Mouse (Mus musculus) CH12.LX (cell line): ENCODE measurements around the gene Riox2. TPM values are rescaled to one million over a fixed set of nuclear protein-coding genes. Genes with fewer than 3 reads are reported as not detected.

Source experiments
- DNase-seq: peaks from one replicate; pipeline ENCODE4 v3.0.0-alpha.2; 2013; ENCODE audit errors: extremely low read depth
- H3K27ac ChIP-seq: 2 replicates; pipeline ENCODE4 v1.5.1; 2012; ENCODE audit warnings: low read depth, mild to moderate bottlenecking, control low read depth, moderate library complexity; ENCODE audit not compliant: insufficient read depth
- H3K27me3 ChIP-seq: replicated peaks from 2 replicates; pipeline ENCODE3; 2012; ENCODE audit warnings: inconsistent platforms
- H3K36me3 ChIP-seq, 2 experiments: replicated peaks in 1 of 2; 2 replicates each; pipeline versions ENCODE3 to v1.6.1; 2012; ENCODE audit warnings: inconsistent platforms in 1 of 2, low read length in 1 of 2, mild to moderate bottlenecking in 1 of 2, mixed read lengths in 1 of 2, moderate library complexity in 1 of 2; ENCODE audit not compliant: control insufficient read depth in 1 of 2, insufficient read depth in 1 of 2
- H3K4me1 ChIP-seq, 2 experiments: 2 replicates each; pipeline ENCODE4 v1.6.1; 2012; ENCODE audit warnings: inconsistent platforms in 1 of 2, moderate library complexity in 1 of 2; ENCODE audit not compliant: insufficient read depth in 2 of 2, control insufficient read depth in 1 of 2
- H3K4me2 ChIP-seq: 2 replicates; pipeline ENCODE4 v1.6.1; 2012; ENCODE audit warnings: low read depth, mild to moderate bottlenecking, control low read depth; ENCODE audit not compliant: poor library complexity, insufficient read depth, severe bottlenecking
- H3K4me3 ChIP-seq, 3 experiments: fragments of 150-350 bp in 1 of 3; sonication (generic) in 1 of 3; replicated peaks in 1 of 3; 2 replicates each; pipeline versions ENCODE3 to v1.5.1; 2011 to 2012; ENCODE audit warnings: low read depth in 2 of 3, low read length in 2 of 3, mild to moderate bottlenecking in 2 of 3, moderate library complexity in 2 of 3, control low read depth in 1 of 3, improper control_type of control experiment in 1 of 3, inconsistent platforms in 1 of 3, mixed read lengths in 1 of 3; ENCODE audit not compliant: poor library complexity in 1 of 3
- H3K79me2 ChIP-seq: replicated peaks from 2 replicates; pipeline ENCODE4 v1.6.1; 2012; ENCODE audit warnings: mild to moderate bottlenecking, moderate library complexity; ENCODE audit not compliant: control insufficient read depth, poor library complexity, insufficient read depth, severe bottlenecking; ENCODE audit errors: extremely low read depth
- H3K9ac ChIP-seq: 2 replicates; pipeline ENCODE4 v1.6.1; 2012; ENCODE audit warnings: low read depth, mild to moderate bottlenecking, control low read depth, moderate library complexity; ENCODE audit not compliant: insufficient read depth
- H3K9me3 ChIP-seq: replicated peaks from 2 replicates; pipeline ENCODE3; 2012; ENCODE audit warnings: low read length, inconsistent platforms, mixed read lengths
- BHLHE40 ChIP-seq: IDR thresholded peaks from 2 replicates; pipeline ENCODE4 v1.6.1; 2011; ENCODE audit warnings: mild to moderate bottlenecking, low read depth, low read length, improper control_type of control experiment
- CHD1 ChIP-seq: IDR thresholded peaks from 2 replicates; pipeline ENCODE4 v1.6.1; 2012; ENCODE audit warnings: low read depth, low read length, improper control_type of control experiment, inconsistent platforms
- CHD2 ChIP-seq: IDR thresholded peaks from 2 replicates; pipeline ENCODE4 v1.6.1; 2011; ENCODE audit warnings: low read length, improper control_type of control experiment
- CTCF ChIP-seq, 2 experiments: IDR thresholded peaks in 1 of 2; conservative IDR thresholded peaks in 1 of 2; 2 replicates each; pipeline ENCODE4 v1.5.1; 2011 to 2012; ENCODE audit warnings: low read depth in 2 of 2, low read length in 2 of 2, improper control_type of control experiment in 1 of 2, inconsistent platforms in 1 of 2, mild to moderate bottlenecking in 1 of 2, moderate library complexity in 1 of 2
- E2F4 ChIP-seq: IDR thresholded peaks from 2 replicates; pipeline ENCODE4 v1.6.1; 2011; ENCODE audit warnings: low read depth, low read length, improper control_type of control experiment; ENCODE audit not compliant: insufficient replicate concordance
- ELF1 ChIP-seq: IDR thresholded peaks from 2 replicates; pipeline ENCODE4 v1.6.1; 2014; ENCODE audit warnings: low read depth, mild to moderate bottlenecking, inconsistent platforms, low read length, improper control_type of control experiment
- EP300 ChIP-seq: IDR thresholded peaks from 2 replicates; pipeline ENCODE4 v1.6.1; 2011; ENCODE audit warnings: low read length, improper control_type of control experiment
- ETS1 ChIP-seq: conservative IDR thresholded peaks from 2 replicates; pipeline ENCODE4 v1.6.1; 2012; ENCODE audit warnings: low read depth, mild to moderate bottlenecking, inconsistent platforms, low read length, improper control_type of control experiment, moderate library complexity
- GABPA ChIP-seq: IDR thresholded peaks from 2 replicates; pipeline ENCODE4 v1.6.1; 2012; ENCODE audit warnings: low read depth, low read length, improper control_type of control experiment, inconsistent platforms; ENCODE audit not compliant: insufficient replicate concordance
- HCFC1 ChIP-seq: IDR thresholded peaks from 2 replicates; pipeline ENCODE4 v1.6.1; 2012; ENCODE audit warnings: low read depth, mild to moderate bottlenecking, inconsistent platforms, low read length, improper control_type of control experiment
- IRF4 ChIP-seq: IDR thresholded peaks from 2 replicates; pipeline ENCODE4 v1.6.1; 2014; ENCODE audit warnings: low read depth, mild to moderate bottlenecking, inconsistent platforms, low read length, improper control_type of control experiment
- JUN ChIP-seq: IDR thresholded peaks from 2 replicates; pipeline ENCODE4 v1.6.1; 2011; ENCODE audit warnings: low read depth, mild to moderate bottlenecking, low read length, improper control_type of control experiment, moderate library complexity; ENCODE audit not compliant: insufficient read depth
- JUND ChIP-seq: conservative IDR thresholded peaks from 2 replicates; pipeline ENCODE4 v1.6.1; 2011; ENCODE audit warnings: low read depth, low read length, improper control_type of control experiment
- KAT2A ChIP-seq: IDR thresholded peaks from 2 replicates; pipeline ENCODE4 v1.6.1; 2012; ENCODE audit warnings: low read length, improper control_type of control experiment, inconsistent platforms; ENCODE audit not compliant: insufficient replicate concordance
- MAFK ChIP-seq: IDR thresholded peaks from 2 replicates; pipeline ENCODE4 v1.6.1; 2011; ENCODE audit warnings: low read length, improper control_type of control experiment; ENCODE audit not compliant: insufficient replicate concordance
- MAX ChIP-seq: IDR thresholded peaks from 2 replicates; pipeline ENCODE4 v1.6.1; 2011; ENCODE audit warnings: low read length, improper control_type of control experiment
- MAZ ChIP-seq: IDR thresholded peaks from 2 replicates; pipeline ENCODE4 v1.6.1; 2012; ENCODE audit warnings: low read depth, mild to moderate bottlenecking, inconsistent platforms, low read length, improper control_type of control experiment, moderate library complexity
- MEF2A ChIP-seq: IDR thresholded peaks from 2 replicates; pipeline ENCODE4 v1.6.1; 2014; ENCODE audit warnings: low read depth, mild to moderate bottlenecking, inconsistent platforms, low read length, improper control_type of control experiment, borderline replicate concordance
- MXI1 ChIP-seq: IDR thresholded peaks from 2 replicates; pipeline ENCODE4 v1.6.1; 2011; ENCODE audit warnings: mild to moderate bottlenecking, low read depth, low read length, improper control_type of control experiment
- MYC ChIP-seq: IDR thresholded peaks from 2 replicates; pipeline ENCODE4 v1.6.1; 2011; ENCODE audit warnings: low read depth, mild to moderate bottlenecking, improper control_type of control experiment, low read length
- NELFE ChIP-seq: IDR thresholded peaks from 2 replicates; pipeline ENCODE4 v1.6.1; 2011; ENCODE audit warnings: low read depth, low read length, improper control_type of control experiment
- PAX5 ChIP-seq: IDR thresholded peaks from 2 replicates; pipeline ENCODE4 v1.6.1; 2012; ENCODE audit warnings: low read length, inconsistent platforms, mixed read lengths
- POLR2A ChIP-seq: IDR thresholded peaks from 2 replicates; pipeline ENCODE4 v1.6.1; 2011; ENCODE audit warnings: low read depth, mild to moderate bottlenecking, improper control_type of control experiment, low read length
- RAD21 ChIP-seq: IDR thresholded peaks from 2 replicates; pipeline ENCODE4 v1.6.1; 2011; ENCODE audit warnings: low read depth, mild to moderate bottlenecking, low read length, improper control_type of control experiment, moderate library complexity
- RCOR1 ChIP-seq: conservative IDR thresholded peaks from 2 replicates; pipeline ENCODE4 v1.6.1; 2012; ENCODE audit warnings: low read depth, mild to moderate bottlenecking, inconsistent platforms, low read length, improper control_type of control experiment
- SIN3A ChIP-seq: IDR thresholded peaks from 2 replicates; pipeline ENCODE4 v1.6.1; 2012; ENCODE audit warnings: low read length, improper control_type of control experiment, inconsistent platforms
- SMC3 ChIP-seq: IDR thresholded peaks from 2 replicates; pipeline ENCODE4 v1.6.1; 2011; ENCODE audit warnings: low read depth, low read length, improper control_type of control experiment
- TBP ChIP-seq: conservative IDR thresholded peaks from 2 replicates; pipeline ENCODE4 v1.6.1; 2011; ENCODE audit warnings: low read depth, low read length, improper control_type of control experiment
- TCF12 ChIP-seq: IDR thresholded peaks from 2 replicates; pipeline ENCODE4 v1.6.1; 2014; ENCODE audit warnings: low read depth, mild to moderate bottlenecking, inconsistent platforms, low read length, improper control_type of control experiment
- UBTF ChIP-seq: IDR thresholded peaks from 2 replicates; pipeline ENCODE4 v1.6.1; 2012; ENCODE audit warnings: low read depth, mild to moderate bottlenecking, inconsistent platforms, low read length, improper control_type of control experiment, moderate library complexity
- USF1 ChIP-seq: IDR thresholded peaks from 2 replicates; pipeline ENCODE4 v1.6.1; 2014; ENCODE audit warnings: low read depth, mild to moderate bottlenecking, inconsistent platforms, low read length, improper control_type of control experiment
- USF2 ChIP-seq: conservative IDR thresholded peaks from 2 replicates; pipeline ENCODE4 v1.6.1; 2011; ENCODE audit warnings: low read depth, low read length, improper control_type of control experiment
- ZC3H11A ChIP-seq: IDR thresholded peaks from 2 replicates; pipeline ENCODE4 v1.6.1; 2012; ENCODE audit warnings: low read depth, mild to moderate bottlenecking, inconsistent platforms, low read length, improper control_type of control experiment
- ZKSCAN1 ChIP-seq: IDR thresholded peaks from 2 replicates; pipeline ENCODE4 v1.6.1; 2012; ENCODE audit warnings: low read depth, inconsistent platforms, low read length, improper control_type of control experiment, borderline replicate concordance
- ZMIZ1 ChIP-seq: IDR thresholded peaks from 2 replicates; pipeline ENCODE4 v1.6.1; 2012; ENCODE audit warnings: low read depth, mild to moderate bottlenecking, inconsistent platforms, low read length, improper control_type of control experiment
- ZNF384 ChIP-seq: IDR thresholded peaks from 2 replicates; pipeline ENCODE4 v1.6.1; 2012; ENCODE audit warnings: low read depth, low read length, improper control_type of control experiment, inconsistent platforms
- dilution Hi-C: fragments of 300-500 bp; cut with MboI; formaldehyde crosslinking; loops from 2 replicates; pipeline ENCODE4 v1.14.3; 2020; ENCODE audit warnings: low sequenced_read_pairs; ENCODE audit not compliant: extremely low pct_unique_long_range_greater_than_20kb, extremely low pct_ligation_motif_present
- in situ Hi-C: fragments of 300-500 bp; cut with MboI; formaldehyde crosslinking; loops from 3 replicates; pipeline ENCODE4 v1.14.3; 2019; ENCODE audit warnings: low sequenced_read_pairs, low pct_ligation_motif_present, low pct_unique_long_range_greater_than_20kb, mixed read lengths
- polyA plus RNA-seq: library from polyadenylated mRNA; unstranded; fragments of >175 nt; gene quantifications from 2 replicates; pipeline ENCODE4 v1.2.1, GENCODE M21; 2012; ENCODE audit warnings: low read depth; ENCODE audit not compliant: insufficient read length
- total RNA-seq, 2 experiments: library from RNA; depleted of rRNA; stranded (reverse); fragments of 300-350 nt in 1 of 2; fragments of >200 nt in 1 of 2; gene quantifications; 2 replicates each; pipeline ENCODE4 v1.2.3; 2012 to 2014

Gene Riox2
- total and polyA plus RNA-seq, 3 experiments, result 47.3 to 90.7 (median 53.6) TPM

DNA sequence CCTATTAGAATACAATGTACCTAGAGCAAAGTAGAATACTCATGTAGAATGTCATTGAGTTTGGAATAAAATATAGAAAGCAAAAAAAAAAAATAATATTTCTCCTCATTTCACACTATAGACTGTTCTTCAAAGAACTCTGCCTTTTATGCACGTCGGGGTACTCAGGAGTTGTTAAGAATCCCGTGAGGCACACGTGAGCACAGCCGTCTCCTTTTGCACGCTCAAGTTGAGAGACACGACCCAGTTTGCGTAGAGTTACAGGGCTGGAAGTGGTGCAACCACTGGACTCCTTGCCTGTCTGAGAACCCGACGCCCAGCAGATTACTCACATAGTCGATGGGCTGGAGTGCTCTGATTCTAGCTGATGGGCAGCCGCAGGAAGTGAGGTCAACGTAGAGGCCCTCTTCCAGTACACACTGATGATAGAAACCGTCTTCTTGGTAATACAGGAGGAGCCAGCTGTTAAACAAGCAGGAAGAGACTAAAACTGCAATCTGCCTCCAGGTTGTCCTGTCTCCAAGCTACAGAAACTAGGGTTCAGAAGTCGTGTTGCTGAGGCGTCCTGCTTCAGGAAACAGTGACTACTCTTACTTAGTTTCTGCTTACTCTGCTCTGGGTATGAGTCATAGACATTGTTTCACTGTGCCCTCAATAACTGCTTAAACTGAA is 50.3 kb downstream of the Riox2 start:
- peak overlapping the region; percentile 35 for H3K9ac ChIP-seq
- DNase-seq, result peak; percentile 82
- H3K27ac ChIP-seq, result peak overlapping the region; percentile 80
- peaks cover 17 to 56% of the 10 kb centered on the region in 2 experiments for H3K4me1 ChIP-seq
- in situ Hi-C loops (no loop called here), dilution Hi-C loops (no loop called here)
- peak overlapping the region; percentile 15 to 40 (median 23) for H3K4me3 ChIP-seq
- H3K36me3 ChIP-seq, result no peaks in the 10 kb centered on the region
- no peaks in the 10 kb centered on the region for H3K9me3 ChIP-seq
- H3K79me2 ChIP-seq, result no peaks in the 10 kb centered on the region
- H3K4me2 ChIP-seq, result peak overlapping the region; percentile 78
- TF ChIP-seq RAD21 (no peak; the same call in none of the 2 replicates), HCFC1 (peak; percentile 47), SIN3A (peak; percentile 78), ZC3H11A (no peak), UBTF (no peak), TBP (peak; percentile 64; the same call in 1 of the 2 replicates), GABPA (no peak), ZKSCAN1 (no peak), ETS1 (peak; percentile 79), ELF1 (peak; percentile 70), JUN (peak; percentile 95), CHD2 (peak; percentile 71), KAT2A (0 out of 2 replicates have a peak, but pooled peaks have one; percentile 26), MAFK (peak; percentile 82), CTCF (conservative IDR thresholded peaks at IDR 0.05 in 1 of 2, IDR thresholded peaks at IDR 0.05 in 1 of 2; ENCODE audit: low read depth in 2 of 2, low read length in 2 of 2) (no peak), SMC3 (0 out of 2 replicates have a peak, but pooled peaks have one; percentile 27), USF2 (no peak), IRF4 (peak; percentile 97), MAZ (no peak), MYC (0 out of 2 replicates have a peak, but pooled peaks have one; percentile 22), USF1 (no peak), ZNF384 (peak; percentile 19; the same call in 1 of the 2 replicates), CHD1 (peak; percentile 44; the same call in 1 of the 2 replicates), RCOR1 (peak; percentile 66), E2F4 (no peak; the same call in 1 of the 2 replicates), ZMIZ1 (no peak), TCF12 (peak; percentile 77), NELFE (0 out of 2 replicates have a peak, but pooled peaks have one; percentile 64), MXI1 (0 out of 2 replicates have a peak, but pooled peaks have one; percentile 44), BHLHE40 (peak; percentile 97), MEF2A (peak; percentile 86), PAX5 (no peak), MAX (no peak), EP300 (peak; percentile 95), POLR2A (peak; percentile 41), JUND (peak; percentile 98)
- H3K27me3 ChIP-seq, result no peaks in the 10 kb centered on the region
